Mouse (Mus musculus): ENCODE measurements around the gene Lzic. TPM values are rescaled to one million over a fixed set of nuclear protein-coding genes. Genes with fewer than 3 reads are reported as not detected.
"Not testable (repeated sequence)": the region's sequence is repeated elsewhere in the genome, so short reads cannot be mapped to it uniquely, and the experiment has no call there.

The Lzic gene
- polyA plus RNA-seq, 1 experiment: not detected

DNA sequence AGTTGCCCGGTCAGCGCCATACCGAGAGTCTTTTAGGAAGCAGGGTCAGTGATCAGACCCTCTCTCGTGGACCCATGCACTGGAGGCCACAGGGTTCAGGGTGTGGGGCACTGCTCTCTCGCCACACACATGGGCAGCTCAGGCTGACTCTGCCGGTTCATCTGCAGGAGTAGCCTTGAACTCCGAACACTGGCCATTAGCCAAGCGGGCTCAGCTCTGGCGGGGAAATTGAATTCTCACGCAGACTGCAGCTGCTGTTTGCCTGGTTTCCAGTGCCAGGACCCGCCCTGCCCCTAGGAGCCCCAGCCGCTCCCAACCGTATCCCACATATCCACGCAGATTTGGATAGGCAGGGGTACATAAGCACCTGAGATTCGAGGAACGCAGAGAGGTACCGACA lies 30.8 kb upstream of the Lzic start:
- H3K4me3 ChIP-seq (ENCODE audit: insufficient read depth, low read depth, low read length): no peak overlapping the region
- no peak for TF ChIP-seq CTCF (IDR thresholded peaks at IDR 0.05; ENCODE audit: insufficient read depth, low read depth, low read length)
- TF ChIP-seq POLR2A (IDR thresholded peaks at IDR 0.05; ENCODE audit: insufficient read depth, low read depth, low read length): no peak
- H3K27ac ChIP-seq (ENCODE audit: insufficient read depth, low read depth, low read length): no peak overlapping the region
- WGBS: 81% methylated on average over 17 of the region's 17 CpGs
- no peaks in the 10 kb centered on the region for H3K4me1 ChIP-seq (ENCODE audit: control insufficient read depth, insufficient read depth, low read length)

DNA sequence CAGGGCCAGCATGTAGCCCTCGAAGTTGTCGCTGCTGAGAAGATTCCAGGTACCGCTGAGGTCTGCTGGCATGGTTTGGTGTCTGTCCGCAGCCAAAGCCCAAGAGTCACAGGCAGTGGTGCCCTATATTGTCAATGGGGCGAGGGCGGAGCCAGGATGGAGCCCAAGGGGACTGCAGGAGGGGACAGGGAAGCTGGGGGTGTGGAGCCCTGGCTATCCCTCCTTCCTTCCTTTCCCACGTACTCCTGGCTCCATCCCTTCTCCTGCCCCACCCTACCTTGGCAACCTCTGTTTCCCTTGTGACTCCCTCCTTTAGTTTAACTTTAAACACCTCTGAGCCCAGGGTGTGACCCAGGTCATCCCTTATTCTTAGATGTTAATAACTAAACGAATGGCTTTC lies 30.1 kb upstream of the Lzic start, which contains the start of gene Rbp7:
Rbp7 (minus strand) TSS at position 100 of the 400 bp plus-strand sequence.
- no peak for TF ChIP-seq POLR2A (IDR thresholded peaks at IDR 0.05; ENCODE audit: insufficient read depth, low read depth, low read length)
- no peak for TF ChIP-seq CTCF (IDR thresholded peaks at IDR 0.05; ENCODE audit: insufficient read depth, low read depth, low read length)
- no peak within 1 kb of the TSS for H3K27ac ChIP-seq (ENCODE audit: insufficient read depth, low read depth, low read length)
- H3K4me1 ChIP-seq (ENCODE audit: control insufficient read depth, insufficient read depth, low read length): no peaks in the 10 kb centered on the region
- no peak within 1 kb of the TSS for H3K4me3 ChIP-seq (ENCODE audit: insufficient read depth, low read depth, low read length)
- WGBS: 75% methylated on average over 8 of the region's 8 CpGs

DNA sequence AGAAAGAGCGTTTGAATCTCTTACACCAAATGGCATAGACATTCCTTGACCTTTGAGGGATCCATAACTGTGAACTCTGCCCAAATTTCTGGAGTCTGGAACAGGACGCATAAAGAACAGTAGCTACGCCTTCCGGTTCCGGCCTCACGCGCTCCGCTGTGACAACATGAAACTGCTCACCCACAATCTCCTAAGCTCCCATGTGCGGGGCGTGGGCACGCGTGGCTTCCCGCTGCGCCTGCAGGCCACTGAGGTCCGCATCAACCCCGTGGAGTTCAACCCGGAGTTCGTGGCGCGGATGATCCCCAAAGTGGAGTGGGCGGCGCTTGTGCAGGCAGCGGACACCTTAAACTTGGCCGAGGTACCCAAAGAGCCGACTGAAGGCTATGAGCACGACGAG lies 27.9 kb upstream of the Lzic start:
- WGBS: 92% methylated on average over 27 of the region's 27 CpGs
- not testable (repeated sequence) for H3K27ac ChIP-seq (ENCODE audit: insufficient read depth, low read depth, low read length); H3K4me3 ChIP-seq (ENCODE audit: insufficient read depth, low read depth, low read length); H3K4me1 ChIP-seq (ENCODE audit: control insufficient read depth, insufficient read depth, low read length)

DNA sequence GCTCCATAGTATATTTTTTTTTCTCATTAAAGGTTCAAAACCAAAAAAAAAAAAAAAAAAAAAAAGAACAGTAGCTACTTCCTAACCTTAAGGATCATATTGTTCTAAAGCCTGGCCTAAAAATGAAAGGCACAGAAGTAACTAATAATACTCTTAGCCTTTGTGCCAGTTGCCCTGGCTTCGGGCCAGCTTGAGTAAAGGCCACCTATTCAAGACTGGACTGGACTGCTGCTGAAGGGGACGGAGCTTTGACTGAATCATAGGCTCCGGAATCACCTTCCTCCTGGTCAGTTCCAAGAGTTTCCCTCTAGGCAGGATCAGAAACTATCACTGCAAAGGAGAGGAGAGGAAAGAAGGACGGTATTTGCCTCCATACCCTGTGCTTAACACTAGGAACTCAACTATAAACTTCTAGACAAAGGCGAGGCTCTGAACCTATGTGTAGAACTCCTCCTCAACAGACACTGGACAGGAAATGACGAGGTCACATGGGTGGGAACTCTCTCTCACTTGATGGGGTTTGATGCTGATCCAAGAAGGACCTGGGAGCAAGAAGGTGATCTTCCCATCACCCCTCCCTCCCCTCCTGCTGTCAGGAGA lies 27.1 kb upstream of the Lzic start:
- 60% methylated on average over 6 of the region's 6 CpGs for WGBS
- Histone ChIP-seq H3K27ac (ENCODE audit: insufficient read depth, low read depth, low read length) (no peak overlapping the region), H3K4me3 (ENCODE audit: insufficient read depth, low read depth, low read length) (no peak overlapping the region), H3K4me1 (ENCODE audit: control insufficient read depth, insufficient read depth, low read length) (no peaks in the 10 kb centered on the region)
- no peak for TF ChIP-seq CTCF (IDR thresholded peaks at IDR 0.05; ENCODE audit: insufficient read depth, low read depth, low read length)
- no peak for TF ChIP-seq POLR2A (IDR thresholded peaks at IDR 0.05; ENCODE audit: insufficient read depth, low read depth, low read length)

DNA sequence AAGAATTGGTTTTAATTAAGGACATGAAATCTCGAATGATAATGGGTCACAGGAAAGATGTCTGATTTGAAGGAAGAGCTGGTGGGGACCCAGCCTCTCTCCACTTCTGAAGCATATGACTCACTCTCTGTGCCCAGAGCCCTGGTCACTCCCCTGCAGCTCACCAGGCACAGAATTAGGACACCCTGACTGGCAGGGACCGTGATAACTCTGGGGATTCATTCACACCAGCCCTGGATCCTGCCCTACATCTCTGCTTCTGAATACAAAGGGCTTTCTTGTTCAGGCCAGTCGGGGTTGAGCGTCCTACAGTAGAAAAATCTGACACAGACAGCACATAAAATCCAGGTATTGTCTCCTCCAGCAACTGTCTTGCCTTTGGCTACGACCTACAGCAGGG lies 26.5 kb upstream of the Lzic start:
- no peaks in the 10 kb centered on the region for H3K4me1 ChIP-seq (ENCODE audit: control insufficient read depth, insufficient read depth, low read length)
- H3K4me3 ChIP-seq (ENCODE audit: insufficient read depth, low read depth, low read length): no peak overlapping the region
- H3K27ac ChIP-seq (ENCODE audit: insufficient read depth, low read depth, low read length): no peak overlapping the region
- 49% methylated on average over 5 of the region's 5 CpGs for WGBS
- TF ChIP-seq POLR2A (IDR thresholded peaks at IDR 0.05; ENCODE audit: insufficient read depth, low read depth, low read length) (no peak), CTCF (IDR thresholded peaks at IDR 0.05; ENCODE audit: insufficient read depth, low read depth, low read length) (no peak)

DNA sequence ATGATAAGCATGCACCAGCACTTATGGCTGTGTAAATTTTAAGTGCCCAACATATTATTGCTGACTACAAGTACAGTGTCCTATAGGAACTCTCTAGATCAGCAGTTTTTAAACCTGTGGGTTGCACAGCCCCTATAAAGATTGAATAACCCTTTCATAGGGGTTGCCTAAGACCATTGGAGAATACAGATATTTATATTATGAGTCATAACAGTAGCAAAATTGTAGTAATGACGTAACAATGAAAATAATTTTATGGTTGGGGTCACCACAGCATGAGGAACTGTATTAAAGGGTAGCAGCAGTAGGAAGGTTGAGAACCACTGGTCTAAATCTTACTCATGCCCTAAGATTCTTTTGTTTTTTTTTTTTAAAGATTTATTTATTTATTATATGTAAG lies 25.6 kb upstream of the Lzic start:
- H3K4me3 ChIP-seq (ENCODE audit: insufficient read depth, low read depth, low read length): no peak overlapping the region
- TF ChIP-seq CTCF (IDR thresholded peaks at IDR 0.05; ENCODE audit: insufficient read depth, low read depth, low read length) (no peak), POLR2A (IDR thresholded peaks at IDR 0.05; ENCODE audit: insufficient read depth, low read depth, low read length) (no peak)
- H3K27ac ChIP-seq (ENCODE audit: insufficient read depth, low read depth, low read length): no peak overlapping the region
- 92% methylated on average over 1 of the region's 1 CpGs for WGBS
- H3K4me1 ChIP-seq (ENCODE audit: control insufficient read depth, insufficient read depth, low read length): no peaks in the 10 kb centered on the region

DNA sequence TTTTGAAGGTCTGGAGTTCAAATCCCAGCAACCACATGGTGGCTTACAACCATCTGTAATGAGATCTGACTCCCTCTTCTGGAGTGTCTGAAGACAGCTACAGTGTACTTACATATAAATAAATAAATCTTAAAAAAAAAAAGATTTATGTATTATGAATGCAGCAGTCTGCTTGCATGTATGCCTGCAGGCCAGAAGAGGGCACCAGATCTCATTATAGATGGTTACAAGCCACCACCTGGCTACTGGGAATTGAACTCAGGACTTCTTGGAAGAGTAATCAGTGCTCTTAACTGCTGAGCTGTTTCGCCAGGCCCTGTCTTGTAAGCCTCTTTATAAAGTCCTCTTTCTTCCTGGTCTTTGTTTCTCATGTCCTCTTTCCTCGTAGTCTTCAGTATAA lies 24.6 kb upstream of the Lzic start:
- not testable (repeated sequence) for H3K4me3 ChIP-seq (ENCODE audit: insufficient read depth, low read depth, low read length); H3K4me1 ChIP-seq (ENCODE audit: control insufficient read depth, insufficient read depth, low read length); H3K27ac ChIP-seq (ENCODE audit: insufficient read depth, low read depth, low read length)
- WGBS: 95% methylated on average over 2 of the region's 2 CpGs

DNA sequence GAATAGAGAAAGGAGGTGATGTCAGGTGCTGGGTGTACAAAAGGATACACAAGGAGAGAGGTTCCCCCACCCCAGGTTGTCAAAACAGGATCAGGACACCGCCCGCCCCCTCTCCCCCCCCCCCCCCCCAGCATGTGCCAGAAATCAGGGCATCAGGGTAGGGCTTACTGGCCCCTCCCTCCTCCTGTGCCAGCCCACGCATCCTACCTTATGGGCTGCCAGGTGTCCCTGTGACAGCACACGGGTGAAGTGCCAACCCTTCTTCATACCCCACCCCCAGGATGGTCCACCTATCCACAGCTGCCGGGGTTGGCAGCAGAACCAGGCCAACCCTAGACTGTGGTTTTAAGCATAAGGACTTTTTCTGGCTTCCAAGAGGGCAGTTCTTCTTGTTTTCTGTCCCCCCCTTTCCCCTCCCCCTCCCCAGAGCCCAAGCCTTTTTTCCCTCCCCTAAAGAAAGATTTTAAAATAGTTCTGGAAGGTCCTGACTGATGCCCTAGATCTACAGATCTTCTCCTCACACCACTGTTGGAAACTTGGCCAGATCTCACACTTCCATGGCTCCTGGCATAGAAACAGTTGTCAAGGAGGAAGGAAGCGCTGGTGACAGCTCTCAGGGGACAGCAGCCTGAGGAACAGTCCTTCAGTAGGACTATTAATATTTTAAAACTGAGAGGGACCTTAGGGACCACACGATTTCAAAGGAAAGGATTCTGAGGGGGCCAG lies 23.3 kb upstream of the Lzic start:
- Histone ChIP-seq H3K27ac (ENCODE audit: insufficient read depth, low read depth, low read length) (no peak overlapping the region), H3K4me1 (ENCODE audit: control insufficient read depth, insufficient read depth, low read length) (no peaks in the 10 kb centered on the region), H3K4me3 (ENCODE audit: insufficient read depth, low read depth, low read length) (no peak overlapping the region)
- TF ChIP-seq POLR2A (IDR thresholded peaks at IDR 0.05; ENCODE audit: insufficient read depth, low read depth, low read length) (no peak), CTCF (IDR thresholded peaks at IDR 0.05; ENCODE audit: insufficient read depth, low read depth, low read length) (no peak)
- 68% methylated on average over 7 of the region's 7 CpGs for WGBS

DNA sequence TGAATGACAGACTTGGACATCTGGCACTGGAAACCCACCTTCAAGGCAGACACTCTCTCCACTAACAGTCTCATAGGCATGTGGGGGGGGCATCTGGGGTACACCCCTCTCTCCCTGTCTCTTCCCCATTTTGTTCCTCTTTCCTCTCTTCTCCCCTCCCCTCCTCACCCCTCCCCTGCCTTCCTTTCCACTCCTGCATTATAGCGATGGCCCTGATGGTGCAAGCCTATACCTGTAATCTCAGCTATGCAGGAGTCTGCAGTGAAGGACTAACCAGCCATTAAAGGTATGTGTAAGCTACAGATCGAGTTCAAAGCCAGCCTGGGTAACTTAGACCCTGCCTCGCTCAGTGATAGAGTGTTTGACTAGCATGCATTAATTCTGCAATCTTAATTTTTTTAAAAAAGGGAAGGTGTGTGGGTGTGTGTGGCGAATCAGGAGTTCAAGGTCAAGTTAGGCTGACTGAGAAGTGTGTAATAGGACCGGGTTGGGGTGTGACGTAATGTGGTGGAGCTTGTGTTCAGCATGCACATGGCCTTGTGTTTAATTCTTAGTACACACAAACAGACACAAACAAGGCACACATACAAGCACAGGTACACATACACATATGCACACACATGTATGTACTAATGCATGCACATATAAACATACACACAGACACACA lies 22.6 kb upstream of the Lzic start:
- Histone ChIP-seq H3K4me3 (ENCODE audit: insufficient read depth, low read depth, low read length) (no peak overlapping the region), H3K27ac (ENCODE audit: insufficient read depth, low read depth, low read length) (no peak overlapping the region)
- TF ChIP-seq CTCF (IDR thresholded peaks at IDR 0.05; ENCODE audit: insufficient read depth, low read depth, low read length): no peak
- no peak for TF ChIP-seq POLR2A (IDR thresholded peaks at IDR 0.05; ENCODE audit: insufficient read depth, low read depth, low read length)

More for the DNA sequence above, 22.6 kb upstream of the Lzic start:
- H3K4me1 ChIP-seq (ENCODE audit: control insufficient read depth, insufficient read depth, low read length): no peaks in the 10 kb centered on the region
- WGBS: 88% methylated on average over 6 of the region's 6 CpGs

Measured in olfactory bulb, adult 2 months (tissue).